In the genomic region with DNA sequence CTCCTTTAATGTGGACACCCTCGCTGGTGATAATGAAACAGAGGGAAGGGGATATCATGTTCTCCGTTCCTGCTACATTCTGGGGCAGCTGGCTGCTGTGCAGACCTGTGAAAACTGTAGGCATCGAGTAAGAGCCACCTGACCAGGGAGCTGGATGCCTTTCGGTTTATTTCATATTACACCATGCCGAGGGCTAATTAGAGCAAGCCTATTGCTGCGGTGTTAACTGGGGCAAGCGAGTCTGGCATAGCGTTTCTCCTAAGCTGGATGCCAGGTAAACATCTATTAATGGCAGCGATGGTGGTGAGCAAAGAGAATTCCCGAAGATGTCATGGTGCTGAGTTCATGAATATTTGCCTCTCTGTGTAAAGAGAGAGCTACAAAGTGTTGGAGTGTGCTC, we compare ENCODE assay signal across 19 mouse cellular contexts.
DNase-seq lines count a peak whose midpoint lies in the region; ATAC-seq lines count a peak whose summit lies in the region.
"Had no signal": no experiment of that assay in that cellular context is flagged by ENCODE, and none has a peak within 500 bp of the region (broad histone marks: within the 10 kb centered on the region; RNA-seq: fewer than 3 reads in every experiment).

No protein-coding gene starts in this region.

- H3K4me3 ChIP-seq in megakaryocyte, embryonic 14.5 days (replicated peaks): peak overlapping the region; percentile 40
- H3K4me3 ChIP-seq: heart, embryonic 10.5 days; hindbrain, embryonic 12.5 days; midbrain, embryonic 13.5 days; myocyte; stomach, embryonic 15.5 days had no signal

- H3K4me1 ChIP-seq in megakaryocyte, embryonic 14.5 days: no peaks in the 10 kb centered on the region
- H3K4me1 ChIP-seq: midbrain, embryonic 13.5 days; stomach, embryonic 15.5 days had no signal

- H3K9me3 ChIP-seq in megakaryocyte, embryonic 14.5 days: peaks cover 59% of the 10 kb centered on the region
- H3K9me3 ChIP-seq: heart, embryonic 10.5 days; hindbrain, embryonic 12.5 days; midbrain, embryonic 13.5 days; stomach, embryonic 15.5 days had no signal

- peak; percentile 10 for DNase-seq in cerebellum, adult 8-10 months
- no peak for DNase-seq in cerebellum, postnatal 4 days (ENCODE audit: low spot score in 2 of 2)
- peak; percentile 25 for DNase-seq in gastrocnemius, postnatal 25 days
- DNase-seq in gastrocnemius, postnatal 10 days: no peak
- peak; percentile 11 to 13 for DNase-seq in cerebellum, postnatal 25 days
- DNase-seq: adrenal gland, postnatal 14 days; kidney, adult 9 months; kidney, postnatal 25 days; liver had no signal

- ATAC-seq in megakaryocyte, adult 5-6 weeks (ENCODE audit: poor library complexity, severe bottlenecking): no peak
- ATAC-seq: inflammation-experienced regulatory T-cells, adult 6 months; lung, postnatal 0 days; midbrain, embryonic 13.5 days had no signal

- no peaks in the 10 kb centered on the region for H3K36me3 ChIP-seq in megakaryocyte, embryonic 14.5 days (replicated peaks; ENCODE audit: low read length)
- H3K36me3 ChIP-seq: heart, embryonic 10.5 days; hindbrain, embryonic 12.5 days; midbrain, embryonic 13.5 days; stomach, embryonic 15.5 days had no signal

- H3K27me3 ChIP-seq in megakaryocyte, embryonic 14.5 days (replicated peaks): no peaks in the 10 kb centered on the region
- H3K27me3 ChIP-seq: CH12.LX; hindbrain, embryonic 12.5 days; midbrain, embryonic 13.5 days; stomach, embryonic 15.5 days had no signal

Comparison
In these comparisons a context has a peak if more than half of its experiments do, and no peak if none do; other contexts are left out.
1. DNase-seq: peak in cerebellum, adult 8-10 months (single experiment), gastrocnemius, postnatal 25 days (single experiment) and cerebellum, postnatal 25 days (2 of 2); none in cerebellum, postnatal 4 days (0 of 2) and gastrocnemius, postnatal 10 days (single experiment).